Mouse (Mus musculus) forebrain, embryonic 16.5 days (tissue): ENCODE measurements at regions not wholly inside any gene's neighbourhood (a gene's known extent, or its start where the extent isn't known, plus 50 kb on each side); places are given as distances from the start of the nearest gene placed in this dataset.

Experiments
- ATAC-seq: fragments of 200-750 bp; cut with Nextera tagmentation; 2 replicates; pipeline ENCODE4 v1.8.0; 2017; ENCODE audit warnings: mild to moderate bottlenecking, moderate library complexity
- H3K27ac ChIP-seq: fragments of 300-500 bp; sonication (generic); 2 replicates; pipeline ENCODE4 v1.5.1; 2014; ENCODE audit warnings: low read length, control low read depth
- H3K27me3 ChIP-seq: fragments of 300-500 bp; sonication (generic); replicated peaks from 2 replicates; pipeline ENCODE4 v1.6.1; 2014; ENCODE audit warnings: low read length; ENCODE audit not compliant: control insufficient read depth, insufficient read depth
- H3K36me3 ChIP-seq: fragments of 300-500 bp; sonication (generic); 2 replicates; pipeline ENCODE4 v1.6.1; 2014; ENCODE audit not compliant: control insufficient read depth, insufficient read depth
- H3K4me1 ChIP-seq: fragments of 300-500 bp; sonication (generic); replicated peaks from 2 replicates; pipeline ENCODE4 v1.6.1; 2014; ENCODE audit warnings: low read length; ENCODE audit not compliant: control insufficient read depth, insufficient read depth
- H3K4me2 ChIP-seq: fragments of 300-500 bp; sonication (generic); 2 replicates; pipeline ENCODE4 v1.6.1; 2014; ENCODE audit warnings: mild to moderate bottlenecking, low read length, control low read depth
- H3K4me3 ChIP-seq: fragments of 300-500 bp; sonication (generic); replicated peaks from 2 replicates; pipeline ENCODE4 v1.5.1; 2014; ENCODE audit warnings: mild to moderate bottlenecking, low read length, control low read depth
- H3K9ac ChIP-seq: fragments of 300-500 bp; sonication (generic); replicated peaks from 2 replicates; pipeline ENCODE4 v1.6.1; 2014; ENCODE audit warnings: low read depth, low read length, control low read depth
- H3K9me3 ChIP-seq: fragments of 300-500 bp; sonication (generic); 2 replicates; pipeline ENCODE4 v1.6.1; 2016; ENCODE audit warnings: low read length; ENCODE audit not compliant: control insufficient read depth
- WGBS: fragments of 180-500 bp; shearing (Covaris S2); extraction: QIAGEN DNeasy Blood & Tissue Kit; methylation state at CpG from one replicate; pipeline ENCODE4 v1.1.7; 2014; 5-methylcytosine and 5-hydroxymethylcytosine counted together

- no peak overlapping the region for H3K4me3 ChIP-seq
- no peak overlapping the region for H3K4me2 ChIP-seq
- H3K4me1 ChIP-seq, result no peaks in the 10 kb centered on the region; the same call in 1 of the 2 replicates
- no peak for ATAC-seq
- no peak overlapping the region for H3K9ac ChIP-seq
- H3K27ac ChIP-seq, result no peak overlapping the region
- H3K9me3 ChIP-seq, result no peaks in the 10 kb centered on the region
- WGBS, result 60% methylated on average over 2 of the region's 2 CpGs
- no peaks in the 10 kb centered on the region for H3K27me3 ChIP-seq
- H3K36me3 ChIP-seq, result no peaks in the 10 kb centered on the region
Observed at GRCm38 (mm10) chr9:26625171-26625937, 108.2 kb upstream of the B3gat1 start.

GRCm38 (mm10) chr9:26632891-26633650, 100.5 kb upstream of the B3gat1 start:
- H3K27ac ChIP-seq, result no peak overlapping the region
- ATAC-seq, result no peak; the same call in 1 of the 2 replicates
- H3K9ac ChIP-seq, result no peak overlapping the region
- H3K27me3 ChIP-seq, result no peaks in the 10 kb centered on the region
- no peaks in the 10 kb centered on the region for H3K4me1 ChIP-seq
- H3K4me2 ChIP-seq, result no peak overlapping the region
- H3K4me3 ChIP-seq, result no peak overlapping the region
- 90% methylated on average over 8 of the region's 8 CpGs for WGBS
- no peaks in the 10 kb centered on the region for H3K9me3 ChIP-seq
- H3K36me3 ChIP-seq, result no peaks in the 10 kb centered on the region

- ATAC-seq, result no peak
- no peak overlapping the region for H3K27ac ChIP-seq
- no peaks in the 10 kb centered on the region for H3K36me3 ChIP-seq
- H3K9ac ChIP-seq, result no peak overlapping the region
- H3K9me3 ChIP-seq, result no peaks in the 10 kb centered on the region
- H3K4me3 ChIP-seq, result no peak overlapping the region
- H3K27me3 ChIP-seq, result no peaks in the 10 kb centered on the region
- no peaks in the 10 kb centered on the region for H3K4me1 ChIP-seq
- no peak overlapping the region for H3K4me2 ChIP-seq
Observed at GRCm38 (mm10) chr9:26635211-26635610, 98.3 kb upstream of the B3gat1 start.

- Histone ChIP-seq H3K27me3 (no peaks in the 10 kb centered on the region), H3K4me3 (no peak overlapping the region), H3K36me3 (no peaks in the 10 kb centered on the region), H3K27ac (no peak overlapping the region), H3K4me1 (peaks cover 4% of the 10 kb centered on the region; the same call in 1 of the 2 replicates), H3K4me2 (no peak overlapping the region), H3K9me3 (no peaks in the 10 kb centered on the region), H3K9ac (no peak overlapping the region)
- peak; percentile 59; the same call in 1 of the 2 replicates for ATAC-seq
- WGBS, result 66% methylated on average over 2 of the region's 2 CpGs
Observed at GRCm38 (mm10) chr9:26638586-26638985, 94.9 kb upstream of the B3gat1 start.

- 54% methylated on average over 2 of the region's 2 CpGs for WGBS
Observed at GRCm38 (mm10) chr9:26642302-26642701, 91.2 kb upstream of the B3gat1 start.

GRCm38 (mm10) chr9:26642831-26643230, 90.7 kb upstream of the B3gat1 start:
- Histone ChIP-seq H3K4me2 (no peak overlapping the region), H3K9ac (no peak overlapping the region), H3K9me3 (no peaks in the 10 kb centered on the region), H3K4me3 (no peak overlapping the region), H3K27ac (no peak overlapping the region), H3K36me3 (no peaks in the 10 kb centered on the region), H3K27me3 (no peaks in the 10 kb centered on the region), H3K4me1 (peaks cover 4% of the 10 kb centered on the region; the same call in 1 of the 2 replicates)
- no peak for ATAC-seq
- WGBS, result 81% methylated on average over 4 of the region's 4 CpGs

More at GRCm38 (mm10) chr9:26642302-26642701, 91.2 kb upstream of the B3gat1 start:
- no peak overlapping the region for H3K9ac ChIP-seq
- peaks cover 4% of the 10 kb centered on the region; the same call in 1 of the 2 replicates for H3K4me1 ChIP-seq
- ATAC-seq, result peak; percentile 65
- no peak overlapping the region for H3K4me2 ChIP-seq
- H3K36me3 ChIP-seq, result no peaks in the 10 kb centered on the region
- no peak overlapping the region for H3K4me3 ChIP-seq
- no peaks in the 10 kb centered on the region for H3K27me3 ChIP-seq
- H3K27ac ChIP-seq, result no peak overlapping the region
- H3K9me3 ChIP-seq, result no peaks in the 10 kb centered on the region

- H3K4me2 ChIP-seq, result no peak overlapping the region
- no peak overlapping the region for H3K27ac ChIP-seq
- WGBS, result 73% methylated on average over 7 of the region's 7 CpGs
Observed at GRCm38 (mm10) chr9:26649506-26649905, 84.0 kb upstream of the B3gat1 start.

GRCm38 (mm10) chr9:26652920-26653319, 80.6 kb upstream of the B3gat1 start:
- Histone ChIP-seq H3K27me3 (no peaks in the 10 kb centered on the region), H3K4me3 (no peak overlapping the region), H3K4me1 (no peaks in the 10 kb centered on the region), H3K36me3 (no peaks in the 10 kb centered on the region), H3K4me2 (no peak overlapping the region), H3K9ac (no peak overlapping the region), H3K27ac (no peak overlapping the region), H3K9me3 (no peaks in the 10 kb centered on the region)
- 93% methylated on average over 1 of the region's 1 CpGs for WGBS
- no peak for ATAC-seq

More at GRCm38 (mm10) chr9:26649506-26649905, 84.0 kb upstream of the B3gat1 start:
- Histone ChIP-seq H3K27me3 (no peaks in the 10 kb centered on the region), H3K9ac (no peak overlapping the region), H3K36me3 (no peaks in the 10 kb centered on the region), H3K4me3 (no peak overlapping the region), H3K4me1 (no peaks in the 10 kb centered on the region), H3K9me3 (no peaks in the 10 kb centered on the region)
- ATAC-seq, result no peak

GRCm38 (mm10) chr9:26659366-26659765, 74.2 kb upstream of the B3gat1 start:
- no peak for ATAC-seq
- Histone ChIP-seq H3K9ac (no peak overlapping the region), H3K27me3 (no peaks in the 10 kb centered on the region), H3K9me3 (no peaks in the 10 kb centered on the region), H3K4me1 (no peaks in the 10 kb centered on the region; the same call in 1 of the 2 replicates), H3K4me3 (no peak overlapping the region), H3K27ac (no peak overlapping the region), H3K36me3 (no peaks in the 10 kb centered on the region), H3K4me2 (no peak overlapping the region)
- 65% methylated on average over 2 of the region's 2 CpGs for WGBS
